Mouse (Mus musculus) kidney, postnatal 36 days (tissue): ENCODE results near the gene Tmem204.

Source experiments
- DNase-seq, 2 experiments: peaks; one replicate each; pipeline ENCODE4 v3.0.0; 2021 to 2022; ENCODE audit warnings: mixed read lengths in 2 of 2

Tmem204 gene

DNA sequence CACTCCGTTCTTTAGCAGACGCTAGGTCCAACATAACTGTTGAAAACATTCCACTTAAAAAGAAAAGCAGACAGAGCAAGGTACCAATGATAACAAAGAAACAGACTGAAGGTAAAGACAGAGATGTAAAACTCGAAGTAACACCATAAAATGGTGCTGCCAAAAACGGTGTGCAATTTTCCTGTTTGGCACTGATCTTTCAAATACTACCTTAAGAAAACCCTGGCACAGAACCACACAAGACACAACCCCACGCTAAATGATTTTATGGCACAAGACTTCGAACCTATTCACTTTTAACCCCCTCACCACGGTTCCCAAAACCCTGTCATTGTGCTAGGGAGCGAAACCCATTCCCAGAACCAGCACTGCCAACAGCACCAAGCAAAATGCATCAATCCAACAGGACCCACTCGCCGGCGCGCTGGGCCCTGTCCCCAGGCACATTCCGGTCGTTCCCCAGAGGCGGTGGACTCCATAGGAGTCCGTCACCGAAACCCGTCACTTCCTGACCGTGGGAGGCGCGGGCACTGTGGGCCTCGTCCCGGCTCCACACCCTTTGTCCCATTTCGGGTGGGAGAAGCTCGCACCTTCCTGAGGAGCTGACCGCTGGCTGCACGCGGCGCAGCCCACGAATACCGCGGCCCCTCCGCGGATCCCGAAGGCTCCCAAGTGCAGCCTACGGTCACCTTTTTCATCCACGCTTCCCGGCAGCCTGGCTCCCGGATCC lies 68.4 kb downstream of the Tmem204 start:
- DNase-seq, result peak; percentile 31 to 65

DNA sequence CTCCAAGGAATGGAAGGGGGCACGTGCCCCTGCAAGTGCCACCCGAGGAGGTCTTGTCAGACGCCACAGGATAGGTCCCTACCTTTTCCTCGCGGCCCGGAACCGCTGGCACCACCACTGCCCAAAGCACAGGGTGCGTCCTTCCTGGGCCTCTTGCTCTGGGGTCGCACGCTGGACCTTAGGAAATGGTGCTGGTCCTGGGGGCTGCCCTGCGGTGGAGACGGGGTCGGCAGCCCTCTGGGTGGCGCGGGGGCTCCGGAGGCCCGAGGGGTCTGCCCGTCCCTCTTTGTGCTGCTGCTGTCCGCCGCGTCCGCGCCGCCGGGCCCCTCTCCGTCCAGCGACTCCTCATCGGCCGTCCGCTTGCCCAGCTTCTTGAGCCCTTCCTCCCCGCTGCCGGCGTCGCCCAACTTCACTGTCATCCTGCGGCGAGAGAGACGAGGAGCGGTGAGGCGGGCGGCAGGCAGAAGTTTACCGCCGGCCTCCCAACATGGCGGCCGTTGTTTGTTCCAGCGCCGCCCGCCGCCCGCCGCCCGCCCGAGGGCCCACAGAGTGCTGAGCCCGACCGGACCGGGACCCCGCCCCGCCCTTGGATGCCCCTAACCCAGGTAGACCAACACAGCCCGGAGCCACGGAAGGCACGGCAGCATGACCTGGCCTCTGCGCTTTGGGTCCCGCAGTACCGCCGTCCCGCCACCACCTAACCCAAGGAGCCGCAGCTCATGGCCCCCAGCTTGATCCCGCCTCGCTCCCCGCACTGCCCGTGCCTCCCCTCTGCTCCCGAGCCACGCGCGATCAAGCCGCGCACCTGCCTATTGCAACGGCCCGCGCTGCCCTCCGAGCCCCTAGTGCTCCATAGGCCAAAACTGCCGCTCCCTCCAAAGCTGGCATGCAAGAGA lies 69.5 kb downstream of the Tmem204 start:
- peak; percentile 19 to 65 for DNase-seq
